Mouse (Mus musculus) embryonic facial prominence, embryonic 11.5 days (tissue): Measurements from ENCODE around the gene Pex11b. TPM values are rescaled to one million over a fixed set of nuclear protein-coding genes. Genes with fewer than 3 reads are reported as not detected.

Source experiments
- ATAC-seq: fragments of 200-750 bp; cut with Nextera tagmentation; replicated peaks from 2 replicates; pipeline ENCODE4 v1.8.0; 2017; ENCODE audit warnings: low read depth; ENCODE audit not compliant: insufficient number of reproducible peaks, low FRiP score, low TSS enrichment
- DNase-seq: peaks from one replicate; pipeline ENCODE4 v3.0.0-alpha.2; 2015; ENCODE audit warnings: low spot score
- H3K27ac ChIP-seq: fragments of 300-500 bp; sonication (generic); replicated peaks from 2 replicates; pipeline ENCODE4 v1.5.1; 2014; ENCODE audit warnings: mild to moderate bottlenecking, low read depth, low read length, control low read depth
- H3K27me3 ChIP-seq: fragments of 300-500 bp; sonication (generic); 2 replicates; pipeline ENCODE4 v1.6.1; 2014; ENCODE audit warnings: mild to moderate bottlenecking, low read length, moderate library complexity, mixed read lengths; ENCODE audit not compliant: control insufficient read depth, insufficient read depth
- H3K36me3 ChIP-seq: fragments of 300-500 bp; sonication (generic); replicated peaks from 2 replicates; pipeline ENCODE4 v1.6.1; 2014; ENCODE audit warnings: low read depth, mild to moderate bottlenecking, low read length, moderate library complexity, mixed read lengths; ENCODE audit not compliant: control insufficient read depth, insufficient read depth
- H3K4me1 ChIP-seq: fragments of 300-500 bp; sonication (generic); 2 replicates; pipeline ENCODE4 v1.6.1; 2014; ENCODE audit warnings: low read length, mixed read lengths; ENCODE audit not compliant: control insufficient read depth, insufficient read depth
- H3K4me2 ChIP-seq: fragments of 300-500 bp; sonication (generic); 2 replicates; pipeline ENCODE4 v1.6.1; 2014; ENCODE audit warnings: low read depth, mild to moderate bottlenecking, control low read depth, low read length, moderate library complexity
- H3K4me3 ChIP-seq: fragments of 300-500 bp; sonication (generic); 2 replicates; pipeline ENCODE4 v1.5.1; 2014; ENCODE audit warnings: low read depth, low read length, control low read depth
- H3K9ac ChIP-seq: fragments of 300-500 bp; sonication (generic); replicated peaks from 2 replicates; pipeline ENCODE4 v1.6.1; 2014; ENCODE audit warnings: mild to moderate bottlenecking, control low read depth, low read length
- H3K9me3 ChIP-seq: fragments of 300-500 bp; sonication (generic); replicated peaks from 2 replicates; pipeline ENCODE4 v1.6.1; 2016; ENCODE audit warnings: mild to moderate bottlenecking, low read length, inconsistent platforms, mixed read lengths; ENCODE audit not compliant: control insufficient read depth
- WGBS: fragments of 180-500 bp; shearing (Covaris S2); extraction: QIAGEN DNeasy Blood & Tissue Kit; methylation state at CpG from one replicate; pipeline ENCODE4 v1.1.7; 2014; 5-methylcytosine and 5-hydroxymethylcytosine counted together
- polyA plus RNA-seq: library from polyadenylated mRNA; unstranded; fragments of >200 nt; fragmentation: Nextera tagmentation; extraction: Ambion mirVana; gene quantifications from 2 replicates; pipeline ENCODE4 v1.2.1, GENCODE M21; 2014

Gene Pex11b
- polyA plus RNA-seq, 1 experiment from 2014 or later, result 54.7 TPM

DNA sequence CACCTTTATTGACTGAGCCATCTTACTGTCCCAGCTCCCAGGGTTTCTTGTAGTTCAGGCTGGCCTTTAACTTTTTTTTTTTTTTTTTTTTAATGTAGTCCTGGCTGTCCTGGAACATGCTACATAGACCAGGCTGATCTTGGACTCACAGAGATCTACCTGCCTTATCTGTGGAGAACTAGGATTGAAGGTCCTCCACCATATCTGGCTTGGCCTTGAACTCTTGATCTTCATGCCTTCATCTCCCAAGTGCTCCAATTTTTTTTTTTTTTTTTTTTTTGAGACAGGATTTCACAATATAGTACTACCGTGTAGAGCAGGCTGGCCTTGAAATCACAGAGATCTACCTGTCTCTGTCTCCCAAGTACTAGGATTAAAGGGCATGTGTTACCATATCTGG, 58.4 kb downstream of the Pex11b start:
- no peaks in the 10 kb centered on the region for H3K4me1 ChIP-seq
- H3K27ac ChIP-seq, result no peak overlapping the region
- no peak for ATAC-seq
- no peak overlapping the region for H3K4me3 ChIP-seq
- no peak overlapping the region for H3K9ac ChIP-seq
- H3K27me3 ChIP-seq, result no peaks in the 10 kb centered on the region
- H3K36me3 ChIP-seq, result no peaks in the 10 kb centered on the region
- 100% methylated on average over 1 of the region's 1 CpGs for WGBS
- no peak for DNase-seq
- no peak overlapping the region for H3K4me2 ChIP-seq
- no peaks in the 10 kb centered on the region for H3K9me3 ChIP-seq

Other genes starting within 250 kb of the Pex11b start
- not detected in 2 replicates for gene BC107364, start 183.1 kb upstream of the Pex11b start, polyA plus RNA-seq
- gene Hfe2, start 110.2 kb upstream of the Pex11b start, polyA plus RNA-seq, result 1.2 and 1.5 TPM in 2 replicates
- 62.3 and 63.6 TPM in 2 replicates for gene Txnip, start 77.4 kb upstream of the Pex11b start, polyA plus RNA-seq
- not detected in 2 replicates for gene Gm16253, start 58.4 kb upstream of the Pex11b start, polyA plus RNA-seq
- 13.2 and 14.2 TPM in 2 replicates for gene Polr3gl, start 41.2 kb upstream of the Pex11b start, polyA plus RNA-seq
- gene Ankrd34a, start 38.7 kb upstream of the Pex11b start, polyA plus RNA-seq, result 0.90 and 1.1 TPM in 2 replicates
- gene Lix1l, start 34.2 kb upstream of the Pex11b start, polyA plus RNA-seq, result 6.5 and 7.0 TPM in 2 replicates
- 195 and 196 TPM in 2 replicates for gene Rbm8a, start 5.4 kb upstream of the Pex11b start, polyA plus RNA-seq
- gene Gm42957, start 98 bp downstream of the Pex11b start, polyA plus RNA-seq, result not detected in 2 replicates
- gene Itga10, start 10.2 kb downstream of the Pex11b start, polyA plus RNA-seq, result 0.59 and 0.77 TPM in 2 replicates
- 0.14 and 0.45 TPM in 2 replicates for gene Ankrd35, start 34.8 kb downstream of the Pex11b start, polyA plus RNA-seq
- gene Pias3, start 61.0 kb downstream of the Pex11b start, polyA plus RNA-seq, result 33.8 and 35.5 TPM in 2 replicates
- gene Nudt17, start 73.2 kb downstream of the Pex11b start, polyA plus RNA-seq, result 12.0 and 13.5 TPM in 2 replicates
- 35.9 and 37.3 TPM in 2 replicates for gene Polr3c, start 92.3 kb downstream of the Pex11b start, polyA plus RNA-seq
- gene Rnf115, start 92.3 kb downstream of the Pex11b start, polyA plus RNA-seq, result 82.3 and 85.1 TPM in 2 replicates
- not detected in 2 replicates for gene Pdzk1, start 193.9 kb downstream of the Pex11b start, polyA plus RNA-seq
- 0.22 TPM in 1 of 2 replicates, not detected in the other for gene Cd160, start 194.0 kb downstream of the Pex11b start, polyA plus RNA-seq